In the genomic region with DNA sequence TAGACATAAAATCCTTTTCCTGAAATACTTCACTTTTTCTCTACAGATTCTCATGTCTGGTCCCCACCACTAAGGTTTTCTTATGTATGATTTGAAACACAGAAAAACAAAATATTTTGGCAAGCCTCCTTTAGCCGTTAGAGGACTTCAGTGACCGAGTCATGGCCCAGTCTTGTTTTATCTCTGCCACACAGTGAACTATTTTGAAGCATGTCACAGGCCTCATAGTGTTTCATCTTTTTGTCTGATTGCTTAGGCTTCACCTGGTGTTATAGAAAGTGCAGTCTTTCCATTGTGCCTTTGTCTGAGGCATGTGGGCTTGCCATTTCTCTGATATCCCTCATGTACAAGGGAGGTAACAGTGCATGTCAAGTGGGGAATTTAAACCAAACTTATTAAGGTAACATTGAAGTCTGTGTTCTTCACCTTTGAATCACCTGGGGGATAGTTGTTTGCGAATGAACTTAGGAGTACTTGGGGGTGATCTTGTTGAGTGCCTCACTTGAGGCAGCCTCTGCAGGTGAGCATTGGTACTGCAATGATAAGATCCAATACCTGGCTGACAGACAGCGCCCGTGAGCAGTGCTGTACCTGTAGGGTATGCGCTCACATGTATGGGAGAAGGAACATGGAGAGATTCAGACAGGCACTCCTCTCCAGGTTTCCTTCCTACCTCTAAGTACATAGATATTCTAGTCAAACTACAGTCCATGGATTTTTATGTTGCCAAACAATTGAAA, we compare ENCODE assay signal across 9 mouse cellular contexts. TPM values are rescaled to one million over a fixed set of nuclear protein-coding genes. Genes with fewer than 3 reads are reported as not detected.
A peak's percentile ranks its signal among the peaks of the same experiment; 100 is the strongest.
DNase-seq lines count a peak whose midpoint lies in the region; ATAC-seq and TF ChIP-seq lines count a peak whose summit lies in the region.
"Had no signal": no experiment of that assay in that cellular context is flagged by ENCODE, and none has a peak within 500 bp of the region (broad histone marks: within the 10 kb centered on the region; RNA-seq: fewer than 3 reads in every experiment).

No protein-coding gene starts in this region.

- no peak overlapping the region for H3K4me2 ChIP-seq in liver, embryonic 12.5 days
- no peak overlapping the region for H3K4me2 ChIP-seq in liver, embryonic 11.5 days
- H3K4me2 ChIP-seq in kidney, postnatal 0 days (ENCODE audit: low read length) = no peak overlapping the region
- no peak overlapping the region for H3K4me2 ChIP-seq in hindbrain, embryonic 16.5 days (ENCODE audit: low read length)
- H3K4me2 ChIP-seq: midbrain, embryonic 12.5 days had no signal

- H3K9me3 ChIP-seq in liver, embryonic 12.5 days (replicated peaks) = no peaks in the 10 kb centered on the region
- H3K9me3 ChIP-seq in liver, embryonic 11.5 days (ENCODE audit: control insufficient read depth, low read length) = no peaks in the 10 kb centered on the region
- no peaks in the 10 kb centered on the region for H3K9me3 ChIP-seq in kidney, postnatal 0 days (replicated peaks; ENCODE audit: low read length)
- no peaks in the 10 kb centered on the region for H3K9me3 ChIP-seq in hindbrain, embryonic 16.5 days (ENCODE audit: control insufficient read depth, low read length)
- H3K9me3 ChIP-seq: midbrain, embryonic 12.5 days had no signal

- ATAC-seq in liver, embryonic 12.5 days = 0 out of 2 replicates have a peak, but pooled peaks have one; percentile 46
- no peak for ATAC-seq in liver, embryonic 11.5 days (replicated peaks; ENCODE audit: low FRiP score)
- peak; percentile 43; the same call in 1 of the 2 replicates for ATAC-seq in kidney, postnatal 0 days (replicated peaks; ENCODE audit: low FRiP score, low read depth)
- no peak for ATAC-seq in hindbrain, embryonic 16.5 days

- 81% methylated on average over 6 of the region's 6 CpGs for WGBS in liver, embryonic 12.5 days (ENCODE audit: insufficient replicate concordance)
- WGBS in liver, embryonic 11.5 days = 80% methylated on average over 6 of the region's 6 CpGs
- 78% methylated on average over 6 of the region's 6 CpGs for WGBS in kidney, postnatal 0 days
- WGBS in hindbrain, embryonic 16.5 days = 83% methylated on average over 6 of the region's 6 CpGs

- H3K4me1 ChIP-seq in liver, embryonic 12.5 days = no peaks in the 10 kb centered on the region
- H3K4me1 ChIP-seq in liver, embryonic 11.5 days (replicated peaks; ENCODE audit: control insufficient read depth, insufficient read depth, low read length) = no peaks in the 10 kb centered on the region
- no peaks in the 10 kb centered on the region for H3K4me1 ChIP-seq in kidney, postnatal 0 days (replicated peaks; ENCODE audit: insufficient read depth, low read length)
- H3K4me1 ChIP-seq in hindbrain, embryonic 16.5 days (ENCODE audit: control insufficient read depth, insufficient read depth, low read depth, low read length) = no peaks in the 10 kb centered on the region; the same call in 1 of the 2 replicates
- H3K4me1 ChIP-seq: midbrain, embryonic 12.5 days had no signal

- peak; percentile 28 to 37 for DNase-seq in cerebellum, adult 18-20 months
- DNase-seq in cerebellum, adult 8-10 months = no peak
- no peak for DNase-seq in liver, embryonic 11.5 days (ENCODE audit: low spot score)
- DNase-seq in kidney, postnatal 0 days (ENCODE audit: low spot score) = peak; percentile 24
- DNase-seq in splenic B cell, adult 2 months (ENCODE audit: low read depth, low spot score) = peak; percentile 75
- no peak for DNase-seq in frontal cortex, postnatal 36 days (ENCODE audit: low spot score in 2 of 2)

- peak; percentile 53 for TF ChIP-seq CTCF in kidney, postnatal 0 days (IDR thresholded peaks at IDR 0.05; ENCODE audit: low read depth)

- peaks cover 17% of the 10 kb centered on the region for H3K36me3 ChIP-seq in liver, embryonic 12.5 days
- peaks cover 2% of the 10 kb centered on the region; the same call in 1 of the 2 replicates for H3K36me3 ChIP-seq in liver, embryonic 11.5 days (ENCODE audit: control insufficient read depth, insufficient read depth, low read length)
- peaks cover 4% of the 10 kb centered on the region; the same call in 1 of the 2 replicates for H3K36me3 ChIP-seq in kidney, postnatal 0 days (ENCODE audit: insufficient read depth, low read length)
- H3K36me3 ChIP-seq in splenic B cell, adult 2 months (ENCODE audit: control insufficient read depth, insufficient read depth, low read length, poor library complexity, severe bottlenecking) = no peaks in the 10 kb centered on the region; the same call in none of the 2 replicates
- H3K36me3 ChIP-seq in hindbrain, embryonic 16.5 days (ENCODE audit: control insufficient read depth, insufficient read depth, low read length) = 0 out of 2 replicates have a peak, but pooled peaks cover 2% of the 10 kb centered on the region

- no peaks in the 10 kb centered on the region for H3K27me3 ChIP-seq in liver, embryonic 12.5 days (replicated peaks)
- H3K27me3 ChIP-seq in liver, embryonic 11.5 days (replicated peaks; ENCODE audit: control insufficient read depth, insufficient read depth, low read length) = no peaks in the 10 kb centered on the region
- no peaks in the 10 kb centered on the region for H3K27me3 ChIP-seq in kidney, postnatal 0 days (ENCODE audit: insufficient read depth, low read length)
- H3K27me3 ChIP-seq in splenic B cell, adult 2 months (ENCODE audit: control insufficient read depth, insufficient read depth, low read length, poor library complexity, severe bottlenecking) = no peaks in the 10 kb centered on the region
- H3K27me3 ChIP-seq in hindbrain, embryonic 16.5 days (replicated peaks; ENCODE audit: control insufficient read depth, insufficient read depth, low read length) = no peaks in the 10 kb centered on the region
- H3K27me3 ChIP-seq: midbrain, embryonic 12.5 days had no signal

- no peak overlapping the region for H3K4me3 ChIP-seq in liver, embryonic 12.5 days
- H3K4me3 ChIP-seq in liver, embryonic 11.5 days (ENCODE audit: low read depth, low read length) = no peak overlapping the region
- H3K4me3 ChIP-seq in kidney, postnatal 0 days (replicated peaks; ENCODE audit: low read depth, low read length) = no peak overlapping the region
- H3K4me3 ChIP-seq in hindbrain, embryonic 16.5 days (ENCODE audit: low read length) = no peak overlapping the region
- H3K4me3 ChIP-seq: midbrain, embryonic 12.5 days had no signal

- no peak overlapping the region for H3K27ac ChIP-seq in liver, embryonic 12.5 days
- no peak overlapping the region for H3K27ac ChIP-seq in liver, embryonic 11.5 days (ENCODE audit: low read depth, low read length)
- no peak overlapping the region for H3K27ac ChIP-seq in kidney, postnatal 0 days
- H3K27ac ChIP-seq in hindbrain, embryonic 16.5 days (ENCODE audit: low read depth, low read length) = no peak overlapping the region
- H3K27ac ChIP-seq: midbrain, embryonic 12.5 days had no signal

- H3K9ac ChIP-seq in liver, embryonic 12.5 days = no peak overlapping the region
- H3K9ac ChIP-seq in liver, embryonic 11.5 days (ENCODE audit: low read depth, low read length) = no peak overlapping the region
- H3K9ac ChIP-seq in kidney, postnatal 0 days (ENCODE audit: low read depth, low read length) = no peak overlapping the region
- no peak overlapping the region for H3K9ac ChIP-seq in hindbrain, embryonic 16.5 days (ENCODE audit: low read depth, low read length)
- H3K9ac ChIP-seq: midbrain, embryonic 12.5 days had no signal

RNA-seq across cellular contexts. Expression of a gene that starts 57.7 kb away (rescaled TPM):
- polyA plus RNA-seq in liver, embryonic 12.5 days (2016; fragmentation: Nextera tagmentation; extraction: Ambion mirVana) = 116 TPM in 2 replicates
- 178 and 191 TPM in 2 replicates for polyA plus RNA-seq in liver, embryonic 11.5 days (2014; fragmentation: Nextera tagmentation; extraction: Ambion mirVana)
- 211 and 212 TPM in 2 replicates for polyA plus RNA-seq in kidney, postnatal 0 days (2015; fragmentation: Nextera tagmentation; extraction: Ambion mirVana)
- polyA plus RNA-seq in hindbrain, embryonic 16.5 days (2015; fragmentation: Nextera tagmentation; extraction: Ambion mirVana) = 158 and 160 TPM in 2 replicates

RNA-seq across cellular contexts. Expression of a gene that starts 58.1 kb away (rescaled TPM):
- 2.0 and 2.5 TPM in 2 replicates for polyA plus RNA-seq in liver, embryonic 12.5 days (2016; fragmentation: Nextera tagmentation; extraction: Ambion mirVana)
- 3.0 and 4.0 TPM in 2 replicates for polyA plus RNA-seq in liver, embryonic 11.5 days (2014; fragmentation: Nextera tagmentation; extraction: Ambion mirVana)
- polyA plus RNA-seq in kidney, postnatal 0 days (2015; fragmentation: Nextera tagmentation; extraction: Ambion mirVana) = 4.0 and 4.6 TPM in 2 replicates
- polyA plus RNA-seq in hindbrain, embryonic 16.5 days (2015; fragmentation: Nextera tagmentation; extraction: Ambion mirVana) = 3.1 and 3.3 TPM in 2 replicates

Comparison
In these comparisons a context has a peak if more than half of its experiments do, and no peak if none do; other contexts are left out.
1. DNase-seq: peak in cerebellum, adult 18-20 months (2 of 2), kidney, postnatal 0 days (single experiment) and splenic B cell, adult 2 months (single experiment); none in cerebellum, adult 8-10 months (single experiment), liver, embryonic 11.5 days (single experiment) and frontal cortex, postnatal 36 days (0 of 2).
2. ATAC-seq: peak in liver, embryonic 12.5 days (single experiment) and kidney, postnatal 0 days (single experiment); none in liver, embryonic 11.5 days (single experiment) and hindbrain, embryonic 16.5 days (single experiment).